Mouse (Mus musculus) gastrocnemius, postnatal 14 days (tissue): ENCODE data around the gene Nrp2. TPM values are rescaled to one million over a fixed set of nuclear protein-coding genes. Genes with fewer than 3 reads are reported as not detected.

Source experiments
- DNase-seq: peaks from one replicate; pipeline ENCODE4 v3.0.0; 2021; ENCODE audit warnings: mixed read lengths
- intact Hi-C: fragments of 180-260 bp; cut with DNase I; formaldehyde crosslinking; loops from one replicate; pipeline ENCODE4 v1.15.1; 2025; ENCODE audit warnings: low total_unique reads
- long read RNA-seq, 2 experiments: library from polyadenylated mRNA; stranded (forward); transcript quantifications; one replicate each; pipeline ENCODE4 v2.0.0; 2021
- total RNA-seq, 2 experiments: library from RNA; stranded (reverse); gene quantifications; 2 replicates each; pipeline ENCODE4 v1.2.3; 2021

Gene Nrp2
- total RNA-seq, result 10 to 100 TPM; 13.3 to 14.2 TPM
- long read RNA-seq, experiment 1, full-length matches to known transcripts, result 2 of 4 reads
- long read RNA-seq, experiment 1, partial matches to known transcripts, result 1 of 4 reads
- long read RNA-seq, experiment 1, other reads (novel, unspliced or antisense), result 1 of 4 reads
- long read RNA-seq, experiment 2, partial matches to known transcripts, result 1 of 3 reads
- long read RNA-seq, experiment 2, other reads (novel, unspliced or antisense), result 2 of 3 reads

DNA sequence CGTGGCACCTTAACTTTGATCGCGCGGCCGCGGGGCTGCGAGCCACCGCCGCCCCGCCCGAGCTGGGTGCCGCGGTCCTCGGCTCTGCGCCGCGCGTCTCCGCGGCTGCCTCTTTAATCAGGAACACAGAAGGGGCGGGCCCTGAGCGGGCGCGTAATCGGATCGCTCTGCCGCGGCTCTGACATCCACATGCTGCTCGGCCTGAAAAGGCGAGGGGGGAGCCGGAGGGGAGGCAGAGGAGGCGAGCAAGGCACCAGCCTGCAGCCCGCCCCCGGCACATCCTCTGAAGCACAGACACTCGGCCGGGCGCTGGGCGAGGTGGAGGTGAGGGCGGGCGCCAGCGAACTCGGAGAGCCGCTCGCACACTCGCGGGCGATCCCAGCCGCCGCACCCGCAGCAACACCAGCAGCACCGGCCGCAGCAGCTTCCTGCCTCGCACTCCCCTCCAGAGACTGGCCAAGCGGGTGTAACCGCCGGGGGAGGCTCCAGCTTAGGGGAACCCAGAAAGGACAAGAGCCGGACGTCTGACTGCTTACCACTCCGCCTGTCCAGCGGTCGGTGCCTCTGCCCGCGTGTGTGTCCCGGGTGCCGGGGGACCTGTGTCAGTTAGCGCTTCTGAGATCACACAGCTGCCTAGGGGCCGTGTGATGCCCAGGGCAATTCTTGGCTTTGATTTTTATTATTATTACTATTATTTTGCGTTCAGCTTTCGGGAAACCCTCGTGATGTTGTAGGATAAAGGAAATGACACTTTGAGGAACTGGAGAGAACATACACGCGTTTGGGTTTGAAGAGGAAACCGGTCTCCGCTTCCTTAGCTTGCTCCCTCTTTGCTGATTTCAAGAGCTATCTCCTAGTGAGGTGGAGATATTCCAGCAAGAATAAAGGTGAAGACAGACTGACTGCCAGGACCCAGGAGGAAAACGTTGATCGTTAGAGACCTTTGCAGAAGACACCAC, at the start of gene Nrp2:
Gene Nrp2, plus strand, starts transcription at position 128 of the 959 bp plus-strand sequence.
- intact Hi-C loops, result loop anchor here (10.0 kb wide), 1 partner anchor 779 kb away; no protein-coding TSS in a partner anchor
- DNase-seq, result peak; percentile 80

DNA sequence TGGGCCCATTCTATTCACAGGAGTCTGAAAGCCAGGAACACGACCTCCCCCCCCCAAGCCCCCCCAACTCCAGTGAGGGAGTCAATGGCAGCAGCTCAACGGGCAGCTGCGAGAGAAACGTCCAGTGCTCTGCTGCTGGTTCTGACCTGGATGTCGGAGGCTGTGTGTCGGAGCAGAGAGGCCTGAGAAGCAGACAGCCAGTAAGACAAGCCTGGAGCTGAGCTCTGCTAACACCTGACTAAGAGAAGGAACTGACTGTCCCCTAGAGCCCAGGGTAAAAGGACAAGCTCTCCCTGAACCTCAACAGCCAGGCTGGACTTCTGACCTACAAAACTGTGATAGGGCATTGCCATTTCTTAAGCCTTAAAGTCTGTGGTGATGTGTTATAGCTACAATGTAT, 48.6 kb upstream of the Nrp2 start:
- intact Hi-C loops, result no loop called here
- no peak for DNase-seq

DNA sequence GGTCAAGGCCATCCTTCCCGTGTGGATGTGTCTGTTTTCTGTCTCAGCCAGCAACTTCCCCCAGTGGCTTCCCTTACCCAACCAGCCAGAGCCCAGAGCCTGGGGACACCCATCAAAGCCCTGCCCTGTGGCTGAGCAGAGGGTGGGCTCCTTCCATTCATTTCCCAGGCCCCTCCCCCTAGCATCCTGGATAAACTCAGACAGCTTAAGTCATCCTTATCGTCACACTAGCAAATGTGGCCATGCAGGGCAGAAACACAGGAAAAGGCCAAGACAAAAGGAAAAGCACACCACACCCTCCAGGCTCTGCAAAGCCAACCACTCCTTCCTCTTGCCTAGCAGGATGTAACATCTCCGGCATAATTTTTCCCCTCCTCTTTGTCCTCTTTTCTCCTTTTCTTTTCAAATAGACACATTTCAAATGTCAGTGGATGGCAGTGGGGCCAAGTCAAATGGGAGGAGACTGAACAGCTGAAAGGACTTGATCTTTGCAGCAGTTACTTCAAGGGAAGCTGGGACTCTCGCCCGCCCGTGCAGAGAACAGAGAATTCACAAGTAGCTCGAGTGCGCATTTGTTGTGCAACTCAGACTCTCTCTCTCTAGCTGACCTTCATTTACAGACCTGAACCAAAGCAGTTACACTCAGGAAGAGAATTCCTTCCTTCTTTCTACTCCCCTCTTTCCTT, 38.0 kb upstream of the Nrp2 start:
- peak; percentile 13 for DNase-seq
- intact Hi-C loops, result no loop called here

DNA sequence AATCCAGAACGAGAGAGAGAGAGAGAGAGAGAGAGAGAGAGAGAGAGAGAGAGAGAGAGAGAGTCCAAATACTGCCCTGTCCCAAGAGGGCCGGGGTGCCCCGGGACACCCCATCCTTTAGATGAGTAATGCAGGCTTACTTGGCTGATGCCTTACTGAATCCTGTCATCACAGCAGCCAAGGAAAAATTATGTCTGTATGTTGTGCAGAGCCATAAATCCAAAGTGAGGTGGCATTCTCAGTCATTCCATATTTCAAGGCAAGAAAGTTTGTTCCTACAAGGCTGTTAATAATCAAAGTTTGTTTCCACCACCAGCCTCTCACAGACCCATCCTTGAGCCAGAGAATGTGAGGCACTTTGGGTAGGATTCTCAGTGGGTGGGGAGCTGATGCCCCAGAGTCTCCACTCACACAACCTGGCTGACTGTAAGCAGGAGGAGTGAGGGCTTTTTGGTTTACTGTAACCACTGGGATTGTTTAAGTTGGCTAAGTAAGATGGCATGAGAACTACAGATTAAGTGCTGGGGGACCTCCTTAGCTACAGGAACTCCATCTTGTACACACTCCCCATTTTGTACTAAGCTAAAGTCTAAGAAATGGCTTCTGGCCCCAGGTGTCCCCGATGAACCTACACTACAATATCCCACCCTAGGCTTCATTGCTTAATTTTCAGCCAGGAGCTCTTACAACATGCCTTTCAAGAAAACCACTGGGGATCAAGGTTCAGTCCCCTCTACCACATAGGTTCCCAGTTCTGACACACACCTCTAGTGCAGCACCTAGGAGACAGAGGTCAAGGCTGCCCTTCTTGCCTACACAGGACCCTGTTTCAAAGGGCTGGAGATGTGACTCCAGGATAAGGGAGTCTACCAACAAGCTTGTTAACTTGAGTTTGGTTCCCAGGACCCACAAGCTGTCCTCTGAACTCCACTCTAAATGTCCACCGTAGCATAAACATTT, 37.0 kb upstream of the Nrp2 start:
- intact Hi-C loops, result no loop called here
- DNase-seq, result no peak

DNA sequence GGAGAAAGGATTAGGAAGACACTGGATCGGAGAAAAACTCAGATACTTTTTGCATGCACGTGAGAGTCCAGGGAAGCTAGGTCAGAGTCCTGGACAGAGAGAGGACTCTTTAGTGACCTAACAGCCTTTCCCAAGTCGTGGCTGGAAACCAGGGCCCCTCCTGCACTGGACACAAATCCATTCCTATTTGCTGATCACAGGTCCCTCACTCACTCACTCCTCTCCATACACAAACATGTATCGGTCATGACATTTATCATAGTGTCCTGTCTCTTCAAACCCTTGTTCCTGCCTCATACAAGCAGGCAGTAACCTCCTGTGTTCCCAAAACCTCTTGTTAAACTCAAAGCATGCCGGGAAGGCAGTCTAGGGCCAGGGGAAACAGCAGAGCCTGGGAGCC, 36.3 kb upstream of the Nrp2 start:
- no peak for DNase-seq
- intact Hi-C loops, result no loop called here

DNA sequence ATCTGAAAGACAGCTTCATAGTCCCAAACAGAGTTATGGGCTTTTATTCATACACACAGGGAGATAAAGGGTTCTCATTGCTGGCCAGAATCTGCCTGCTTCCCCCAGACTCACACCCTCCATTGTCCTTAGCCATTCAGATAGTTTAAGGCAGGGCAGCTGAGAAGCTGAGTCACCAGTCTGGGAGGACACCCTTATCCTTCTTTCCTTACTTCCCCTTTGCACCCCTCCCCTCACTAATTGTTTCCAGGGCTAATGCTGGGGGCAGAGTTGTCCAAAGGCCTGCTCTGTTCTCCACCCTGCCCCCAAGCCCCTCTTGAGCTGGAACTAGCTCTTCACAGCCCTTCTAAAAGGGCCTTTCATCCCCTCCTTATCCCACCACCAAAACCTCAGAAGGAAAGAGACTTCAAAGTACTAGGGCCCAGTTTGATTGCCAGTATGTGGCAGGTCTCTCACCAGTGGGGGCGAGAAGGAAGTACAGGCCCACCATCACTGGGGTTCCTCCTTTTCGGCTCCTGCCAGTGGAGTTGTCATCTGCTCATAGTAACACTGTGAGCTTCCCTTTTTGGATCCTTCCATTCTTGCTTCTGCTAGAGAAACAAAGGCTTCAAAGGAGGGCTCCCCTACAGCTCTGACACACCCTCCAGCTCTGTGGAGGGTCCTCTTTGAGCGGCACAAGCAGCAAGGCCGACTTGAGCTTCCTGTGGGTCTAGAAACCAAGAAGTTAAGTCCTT, 24.3 kb upstream of the Nrp2 start:
- intact Hi-C loops, result no loop called here
- no peak for DNase-seq

DNA sequence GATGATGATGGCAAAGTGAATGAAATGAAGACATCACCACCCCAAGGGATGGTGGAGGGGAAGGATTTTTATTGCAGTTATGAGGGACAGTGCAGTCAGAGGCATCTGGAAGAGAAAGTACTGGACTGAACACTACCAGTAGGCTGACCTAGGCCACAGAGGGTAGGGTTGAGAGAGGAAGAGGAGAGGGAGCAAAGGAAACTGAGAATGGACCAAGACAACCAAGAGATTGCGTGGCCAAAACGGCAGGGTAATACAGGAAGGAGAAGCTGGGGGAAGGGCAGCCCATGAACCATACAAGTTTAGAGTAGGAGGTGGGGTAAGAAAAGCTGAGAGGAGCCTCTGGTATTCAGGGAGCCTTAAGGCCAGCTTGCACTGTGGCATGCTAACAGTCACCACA, 23.6 kb upstream of the Nrp2 start:
- no peak for DNase-seq
- intact Hi-C loops, result no loop called here

DNA sequence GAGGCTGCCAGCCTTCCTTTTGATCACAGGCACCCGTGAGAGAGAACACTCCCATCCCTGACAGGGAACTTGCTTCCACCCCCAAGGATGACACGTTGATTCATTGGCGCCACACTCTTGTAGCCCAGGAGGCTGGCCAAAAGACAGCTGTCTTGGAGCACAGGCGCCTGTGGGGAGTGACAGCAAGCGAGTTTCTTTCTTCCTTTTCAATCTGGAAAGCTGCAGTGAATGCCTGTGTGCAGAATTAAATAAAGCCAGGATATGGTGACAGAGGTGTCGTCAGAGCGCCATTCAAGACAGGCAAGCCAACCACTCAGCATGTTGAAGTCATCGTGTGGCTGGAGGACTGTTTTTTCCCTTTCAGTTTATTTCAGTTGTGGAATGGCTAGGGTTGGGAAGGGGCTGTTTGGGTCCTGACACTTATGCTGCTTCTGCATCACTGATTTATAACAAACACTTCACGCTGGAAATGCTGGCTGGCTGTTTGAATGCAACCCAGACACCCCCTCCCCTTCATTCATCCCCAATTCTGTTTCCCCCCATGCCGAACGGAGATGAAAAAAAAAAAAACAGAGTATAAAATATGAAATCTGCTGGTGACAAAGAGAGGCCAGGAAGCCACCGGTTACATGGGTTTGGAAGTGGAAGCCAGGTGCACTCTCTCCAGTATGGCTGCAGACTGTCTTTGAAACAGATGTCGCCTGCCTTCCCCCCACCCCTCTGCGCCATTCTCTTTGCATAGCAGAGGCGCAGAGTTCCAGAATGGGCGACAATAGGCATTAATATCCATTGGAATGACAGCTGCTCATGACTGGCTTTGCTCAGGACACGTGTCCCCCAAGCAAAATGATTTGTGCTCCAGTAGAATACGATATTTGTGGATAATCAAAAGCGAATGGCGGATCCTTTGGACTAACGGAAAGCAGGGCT, 20.4 kb upstream of the Nrp2 start:
- DNase-seq, result peak; percentile 23

DNA sequence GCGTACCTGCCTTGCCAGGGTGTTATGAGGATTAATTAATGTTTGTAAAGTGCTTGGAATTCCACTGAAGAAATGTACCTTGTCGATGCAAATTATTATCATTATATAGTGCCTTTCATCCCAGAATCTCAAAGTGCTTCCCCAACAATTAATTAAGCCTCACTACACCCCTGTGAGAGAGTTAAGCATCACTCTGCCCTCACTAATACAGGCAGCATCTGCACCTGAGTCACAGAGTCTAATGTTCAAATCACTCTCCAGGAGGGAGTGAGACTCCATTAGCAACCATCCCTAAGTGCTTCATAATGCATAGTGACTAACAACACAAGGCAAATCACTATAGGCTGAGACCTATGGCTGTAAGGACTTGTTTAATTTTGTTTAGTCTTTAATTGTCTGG, 19.6 kb upstream of the Nrp2 start:
- no peak for DNase-seq
- intact Hi-C loops, result no loop called here

More for the DNA sequence above, 20.4 kb upstream of the Nrp2 start:
- intact Hi-C loops, result no loop called here

DNA sequence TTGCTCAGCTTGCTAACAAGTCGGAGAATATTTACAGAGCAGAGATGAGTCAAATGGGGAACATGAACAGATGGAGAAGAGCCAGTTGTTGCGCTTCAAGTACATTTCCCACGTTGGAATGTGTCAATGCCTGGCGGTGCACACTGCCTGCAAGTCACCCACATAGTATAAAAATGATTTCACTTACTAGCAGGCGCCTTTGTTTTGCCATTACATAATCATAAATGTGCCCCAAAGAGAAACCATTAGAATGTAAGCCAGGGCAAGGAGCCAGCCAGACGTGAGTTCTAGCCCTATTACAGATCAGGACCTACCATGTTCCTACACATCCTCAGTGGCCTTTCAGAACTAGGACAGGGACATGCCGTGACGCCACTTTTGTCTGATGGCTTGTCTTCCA, 15.6 kb upstream of the Nrp2 start:
- intact Hi-C loops, result no loop called here
- no peak for DNase-seq

DNA sequence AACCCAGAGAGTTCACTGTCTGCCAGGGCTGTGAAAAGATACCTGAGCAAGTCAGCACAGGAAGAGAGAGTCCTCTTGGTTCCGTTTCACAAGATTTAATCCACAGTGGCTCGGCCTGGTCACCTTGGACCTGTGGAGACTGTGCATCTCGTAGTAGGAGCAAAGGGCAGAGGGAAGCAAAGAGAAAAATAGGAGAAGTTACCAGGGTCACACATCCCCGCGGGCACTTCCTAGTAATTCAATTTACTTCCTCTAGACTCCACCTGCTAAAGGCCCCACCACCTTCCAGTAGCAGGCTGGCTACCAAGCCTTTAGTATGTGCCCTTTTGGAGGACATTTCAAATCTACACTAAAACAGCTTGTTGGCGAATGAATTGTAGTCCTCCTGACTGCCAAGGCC, 11.9 kb upstream of the Nrp2 start:
- intact Hi-C loops, result no loop called here
- no peak for DNase-seq

DNA sequence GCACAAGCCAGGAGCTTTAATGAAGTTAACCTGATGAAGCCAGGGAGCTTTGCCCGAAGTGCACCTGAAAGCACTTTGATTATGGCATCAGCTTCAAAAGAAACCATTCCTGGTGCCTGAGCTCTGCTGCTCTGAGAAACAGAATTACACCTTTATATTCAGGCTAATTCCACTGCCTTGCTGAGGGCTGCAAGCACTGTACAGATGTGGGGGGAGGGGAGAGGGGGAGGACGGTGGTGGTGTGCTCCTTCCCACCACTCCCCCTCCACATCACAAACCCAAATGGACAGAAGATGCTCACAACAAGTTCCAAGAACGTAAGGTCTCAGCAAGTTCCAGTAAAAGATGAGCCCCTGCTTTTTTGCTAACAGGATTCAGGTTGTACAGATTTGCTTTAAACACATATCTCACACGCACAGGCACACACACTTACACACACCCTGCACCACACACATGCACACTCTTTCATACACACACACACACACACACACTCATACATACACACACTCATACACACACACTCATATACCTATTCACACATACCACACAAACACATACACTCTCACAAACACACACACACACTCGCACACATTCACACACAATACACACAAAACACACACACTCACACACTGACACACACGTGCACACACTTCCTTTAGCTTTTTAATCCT, 6.6 kb upstream of the Nrp2 start:
- no peak for DNase-seq
- intact Hi-C loops, result no loop called here

DNA sequence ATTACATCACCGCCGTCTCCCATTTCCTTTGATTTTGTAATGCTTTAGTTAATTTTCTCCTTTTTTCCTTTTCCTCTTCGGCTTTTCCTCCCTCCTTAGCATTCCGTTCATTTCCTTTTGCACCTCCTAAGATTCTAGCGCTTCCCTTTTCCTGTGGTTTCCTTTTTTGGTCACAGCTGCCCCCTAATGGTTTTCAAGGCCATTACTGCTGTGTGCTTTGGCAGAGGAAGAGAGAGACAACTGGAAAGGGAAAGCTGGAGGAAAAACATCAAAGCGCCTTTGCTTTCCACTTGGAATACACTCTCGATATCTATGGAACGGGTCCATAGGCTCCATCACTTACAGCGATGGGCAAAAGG, 6.1 kb upstream of the Nrp2 start:
- DNase-seq, result no peak

DNA sequence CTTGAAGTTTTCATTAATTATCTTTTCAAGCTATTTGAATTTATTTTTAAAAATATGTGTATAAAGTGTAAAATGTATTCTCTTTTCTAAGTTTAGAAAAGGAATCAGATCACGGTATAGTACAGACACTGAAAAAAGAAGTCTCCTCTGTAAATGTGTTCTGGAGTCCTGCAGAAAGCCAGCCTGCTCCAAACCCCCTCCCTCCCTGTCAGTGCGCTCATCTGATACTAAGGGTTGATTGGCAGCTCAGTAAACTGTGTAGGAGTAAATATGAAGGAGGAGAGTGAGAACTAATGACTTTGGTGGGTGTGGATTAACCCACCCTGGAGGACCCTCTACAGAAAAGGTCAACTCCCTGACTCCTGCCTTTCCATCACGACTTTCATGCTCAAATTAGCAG, 5.7 kb upstream of the Nrp2 start:
- intact Hi-C loops, result no loop called here

More for the DNA sequence above, 6.1 kb upstream of the Nrp2 start:
- intact Hi-C loops, result no loop called here

DNA sequence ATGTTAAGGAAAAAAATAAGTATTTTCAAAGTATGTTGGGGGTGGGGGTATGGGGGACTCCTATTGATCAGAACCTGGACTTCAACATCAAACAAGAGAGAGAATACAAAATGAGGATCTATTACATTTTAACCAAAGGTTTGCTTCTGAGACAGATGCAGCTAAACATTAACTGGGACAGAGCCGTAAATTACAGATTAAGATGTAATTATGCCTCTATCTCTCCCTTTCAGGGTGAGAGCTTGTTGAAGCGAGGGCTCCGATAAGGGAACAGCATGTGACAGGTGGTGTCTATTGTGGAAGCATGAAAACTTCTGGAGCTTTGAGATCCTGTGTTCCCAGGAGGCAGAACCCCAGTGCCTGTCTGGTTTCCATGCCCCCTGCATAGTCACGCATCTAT, 3.3 kb upstream of the Nrp2 start:
- no peak for DNase-seq
- intact Hi-C loops, result loop anchor here (10.0 kb wide), 1 partner anchor 775 kb away; no protein-coding TSS in a partner anchor

More for the DNA sequence above, 5.7 kb upstream of the Nrp2 start:
- DNase-seq, result no peak

DNA sequence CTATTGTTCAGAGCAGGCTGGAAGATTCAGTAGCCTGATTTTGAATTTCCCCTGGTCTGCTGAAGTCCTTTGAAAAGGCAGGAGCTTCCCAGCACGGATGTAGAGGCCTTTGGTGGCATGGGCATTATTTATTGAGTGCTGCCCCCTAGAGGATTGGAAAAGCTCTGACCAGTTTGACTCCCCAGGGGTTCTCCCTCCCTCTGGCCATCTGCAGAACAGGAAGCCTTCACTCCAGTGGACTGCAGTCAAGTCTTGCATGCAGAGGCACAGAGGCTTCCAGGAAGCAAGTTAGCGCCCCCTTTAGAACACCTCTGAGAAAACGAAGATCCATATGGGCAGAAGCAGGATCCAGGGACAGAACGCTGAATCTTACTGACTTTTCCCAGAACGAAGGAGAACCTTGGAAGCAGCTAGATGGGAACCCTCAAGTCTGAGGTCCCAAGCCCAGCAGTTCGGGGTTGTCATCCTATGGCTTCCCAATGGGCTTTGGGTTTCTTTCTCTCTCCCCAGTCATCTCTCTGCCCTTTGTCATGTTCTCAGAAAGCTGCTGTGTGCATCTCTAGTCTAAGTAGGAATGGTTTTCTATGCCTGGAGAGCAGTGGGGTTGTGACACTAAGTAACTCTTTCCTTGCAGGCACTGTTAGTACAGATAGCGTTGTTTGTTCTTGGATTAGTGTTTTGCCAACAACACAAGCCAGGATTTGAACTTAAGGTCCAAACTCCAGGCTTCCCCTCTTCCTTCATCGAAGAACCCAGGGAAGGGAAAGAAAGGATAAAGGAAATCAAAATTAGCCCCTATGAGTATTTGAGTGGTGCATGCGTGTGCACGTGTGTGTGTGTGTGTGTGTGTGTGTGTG, 1.8 kb upstream of the Nrp2 start:
- intact Hi-C loops, result loop anchor here (10.0 kb wide), 1 partner anchor 776 kb away; no protein-coding TSS in a partner anchor
- peak; percentile 78 for DNase-seq
